ENCODE assay signal across 15 mouse cellular contexts in genomic region chr9:49922162-49922561, GRCm38 (mm10).
DNase-seq lines count a peak whose midpoint lies in the region; ATAC-seq and TF ChIP-seq lines count a peak whose summit lies in the region.
"Had no signal": no experiment of that assay in that cellular context is flagged by ENCODE, and none has a peak within 500 bp of the region (broad histone marks: within the 10 kb centered on the region; RNA-seq: fewer than 3 reads in every experiment).

No protein-coding gene starts in this region.

- H3K27ac ChIP-seq in kidney, adult 2 months (ENCODE audit: insufficient read depth, low read depth, low read length), result no peak overlapping the region
- peak overlapping the region; percentile 94 for H3K27ac ChIP-seq in kidney, embryonic 16.5 days (ENCODE audit: low read length)
- peak overlapping the region; percentile 56 for H3K27ac ChIP-seq in neural tube, embryonic 13.5 days (replicated peaks)
- H3K27ac ChIP-seq: intestine, embryonic 15.5 days; liver, embryonic 15.5 days had no signal

- H3K9me3 ChIP-seq in kidney, embryonic 16.5 days (ENCODE audit: low read length), result no peaks in the 10 kb centered on the region
- no peaks in the 10 kb centered on the region for H3K9me3 ChIP-seq in neural tube, embryonic 13.5 days
- H3K9me3 ChIP-seq: intestine, embryonic 15.5 days; liver, embryonic 15.5 days had no signal

- peaks cover 22% of the 10 kb centered on the region for H3K4me1 ChIP-seq in kidney, adult 2 months (ENCODE audit: control insufficient read depth, insufficient read depth, low read length)
- H3K4me1 ChIP-seq in kidney, embryonic 16.5 days (ENCODE audit: insufficient read depth, low read length), result peaks cover 49% of the 10 kb centered on the region
- peaks cover 32% of the 10 kb centered on the region for H3K4me1 ChIP-seq in neural tube, embryonic 13.5 days (replicated peaks)
- H3K4me1 ChIP-seq: liver, embryonic 15.5 days had no signal

- H3K4me3 ChIP-seq in kidney, adult 2 months (ENCODE audit: insufficient read depth, low read depth, low read length), result no peak overlapping the region
- no peak overlapping the region for H3K4me3 ChIP-seq in kidney, embryonic 16.5 days (ENCODE audit: low read length)
- H3K4me3 ChIP-seq in neural tube, embryonic 13.5 days, result no peak overlapping the region
- H3K4me3 ChIP-seq: intestine, embryonic 15.5 days; liver, embryonic 15.5 days had no signal

- peak; percentile 21 for DNase-seq in kidney, adult 2 months
- no peak for DNase-seq in kidney, adult 8-10 months
- DNase-seq in ZHBTc4 (ENCODE audit: low read depth, low spot score), result peak; percentile 38
- DNase-seq in left cerebral cortex, adult 11 months (ENCODE audit: low spot score), result no peak
- DNase-seq in layer of hippocampus, adult 11-12 months (ENCODE audit: low spot score), result no peak
- DNase-seq: adrenal gland, adult 8-10 months; cerebellum, postnatal 25 days; forebrain, postnatal 0 days; gastrocnemius, postnatal 36 days; heart, postnatal 4 days; lung, postnatal 4 days had no signal

- TF ChIP-seq POLR2A in kidney, adult 2 months (IDR thresholded peaks at IDR 0.05; ENCODE audit: low read depth, low read length), result no peak

- peak overlapping the region; percentile 42; the same call in 1 of the 2 replicates for H3K9ac ChIP-seq in kidney, embryonic 16.5 days (replicated peaks; ENCODE audit: low read length)
- no peak overlapping the region for H3K9ac ChIP-seq in neural tube, embryonic 13.5 days
- H3K9ac ChIP-seq: forebrain, postnatal 0 days; intestine, embryonic 15.5 days; liver, embryonic 15.5 days had no signal

- H3K4me2 ChIP-seq in kidney, embryonic 16.5 days (replicated peaks; ENCODE audit: low read depth, low read length), result no peak overlapping the region
- H3K4me2 ChIP-seq in neural tube, embryonic 13.5 days, result no peak overlapping the region
- H3K4me2 ChIP-seq: intestine, embryonic 15.5 days; liver, embryonic 15.5 days had no signal

- no peaks in the 10 kb centered on the region for H3K36me3 ChIP-seq in kidney, adult 2 months (ENCODE audit: control insufficient read depth, insufficient read depth, low read length)
- no peaks in the 10 kb centered on the region for H3K36me3 ChIP-seq in kidney, embryonic 16.5 days (ENCODE audit: insufficient read depth, low read length)
- no peaks in the 10 kb centered on the region for H3K36me3 ChIP-seq in neural tube, embryonic 13.5 days
- H3K36me3 ChIP-seq: intestine, embryonic 15.5 days; liver, embryonic 15.5 days had no signal

- H3K27me3 ChIP-seq in kidney, adult 2 months (replicated peaks; ENCODE audit: control insufficient read depth, insufficient read depth, low read length), result no peaks in the 10 kb centered on the region
- H3K27me3 ChIP-seq in kidney, embryonic 16.5 days (ENCODE audit: insufficient read depth, low read length), result no peaks in the 10 kb centered on the region
- H3K27me3 ChIP-seq in neural tube, embryonic 13.5 days, result no peaks in the 10 kb centered on the region
- H3K27me3 ChIP-seq: intestine, embryonic 15.5 days; liver, embryonic 15.5 days had no signal

- ATAC-seq in kidney, embryonic 16.5 days (ENCODE audit: low FRiP score, low TSS enrichment), result peak; percentile 75
- no peak for ATAC-seq in neural tube, embryonic 13.5 days (ENCODE audit: low read depth)
- ATAC-seq: forebrain, postnatal 0 days; intestine, embryonic 15.5 days had no signal

- WGBS in kidney, adult 2 months, result 20% methylated on average over 2 of the region's 2 CpGs
- WGBS in kidney, embryonic 16.5 days, result 10% methylated on average over 2 of the region's 2 CpGs
- WGBS in neural tube, embryonic 13.5 days, result 5% methylated on average over 2 of the region's 2 CpGs

- no peak for TF ChIP-seq CTCF in kidney, adult 2 months (conservative IDR thresholded peaks at IDR 0.05; ENCODE audit: insufficient read depth, insufficient read length, low read depth, low read length)

Comparison
In these comparisons a context has a peak if more than half of its experiments do, and no peak if none do; other contexts are left out.
1. DNase-seq: peak in kidney, adult 2 months (single experiment) and ZHBTc4 (single experiment); none in kidney, adult 8-10 months (0 of 2), left cerebral cortex, adult 11 months (single experiment) and layer of hippocampus, adult 11-12 months (single experiment).